Mouse (Mus musculus) MEL (cell line): ENCODE results near the gene Dlg2. TPM values are rescaled to one million over a fixed set of nuclear protein-coding genes. Genes with fewer than 3 reads are reported as not detected.

ENCODE experiments used
- DNase-seq: peaks from one replicate; pipeline ENCODE4 v3.0.0; 2011; ENCODE audit warnings: low read depth, low spot score
- H3K27ac ChIP-seq: 2 replicates; pipeline ENCODE4 v1.5.1; 2012; ENCODE audit warnings: low read depth, mild to moderate bottlenecking, control low read depth, low read length, moderate library complexity; ENCODE audit not compliant: control insufficient read depth
- H3K27me3 ChIP-seq, 2 experiments: fragments of 150-350 bp in 1 of 2; sonication (generic) in 1 of 2; 2 replicates each; pipeline ENCODE4 v1.6.1; 2012; ENCODE audit warnings: low read length in 2 of 2, mild to moderate bottlenecking in 2 of 2, improper control_type of control experiment in 1 of 2, moderate library complexity in 1 of 2; ENCODE audit not compliant: insufficient read depth in 2 of 2, control insufficient read depth in 1 of 2
- H3K36me3 ChIP-seq, 2 experiments: 2 replicates each; pipeline ENCODE4 v1.6.1; 2012 to 2014; ENCODE audit warnings: low read length in 2 of 2, improper control_type of control experiment in 1 of 2, inconsistent platforms in 1 of 2, mild to moderate bottlenecking in 1 of 2; ENCODE audit not compliant: insufficient read depth in 2 of 2, control insufficient read depth in 1 of 2
- H3K4me1 ChIP-seq, 2 experiments: fragments of 150-350 bp in 1 of 2; sonication (generic) in 1 of 2; 2 replicates each; pipeline ENCODE4 v1.6.1; 2012; ENCODE audit warnings: low read length in 2 of 2, improper control_type of control experiment in 1 of 2, mild to moderate bottlenecking in 1 of 2; ENCODE audit not compliant: insufficient read depth in 2 of 2, control insufficient read depth in 1 of 2
- H3K4me3 ChIP-seq, 2 experiments: fragments of 150-350 bp in 1 of 2; sonication (generic) in 1 of 2; 2 replicates each; pipeline ENCODE4 v1.5.1; 2012; ENCODE audit warnings: low read depth in 2 of 2, low read length in 2 of 2, mild to moderate bottlenecking in 2 of 2, moderate library complexity in 2 of 2, control low read depth in 1 of 2, improper control_type of control experiment in 1 of 2; ENCODE audit not compliant: control insufficient read depth in 1 of 2, insufficient read depth in 1 of 2
- H3K79me2 ChIP-seq: 2 replicates; pipeline ENCODE4 v1.6.1; 2012; ENCODE audit warnings: mild to moderate bottlenecking, low read length, moderate library complexity; ENCODE audit not compliant: control insufficient read depth, poor library complexity, insufficient read depth
- H3K9ac ChIP-seq: 2 replicates; pipeline ENCODE4 v1.6.1; 2012; ENCODE audit warnings: low read depth, mild to moderate bottlenecking, control low read depth, low read length, moderate library complexity; ENCODE audit not compliant: control insufficient read depth, poor library complexity, severe bottlenecking
- H3K9me3 ChIP-seq: fragments of 150-350 bp; sonication (generic); replicated peaks from 2 replicates; pipeline ENCODE4 v1.6.1; 2012; ENCODE audit warnings: mild to moderate bottlenecking, low read length, improper control_type of control experiment, moderate library complexity; ENCODE audit not compliant: insufficient read depth
- BHLHE40 ChIP-seq: IDR thresholded peaks from 2 replicates; pipeline ENCODE4 v1.6.1; 2012; ENCODE audit warnings: low read depth, mild to moderate bottlenecking, inconsistent platforms, low read length, improper control_type of control experiment, borderline replicate concordance
- CHD1 ChIP-seq: IDR thresholded peaks from 2 replicates; pipeline ENCODE4 v1.6.1; 2012; ENCODE audit warnings: low read depth, mild to moderate bottlenecking, inconsistent platforms, low read length, improper control_type of control experiment
- CTCF ChIP-seq, 3 experiments: IDR thresholded peaks in 2 of 3; conservative IDR thresholded peaks in 1 of 3; 2 replicates each; pipeline ENCODE4 v1.5.1; 2011 to 2012; ENCODE audit warnings: low read length in 3 of 3, low read depth in 2 of 3, mild to moderate bottlenecking in 2 of 3, improper control_type of control experiment in 1 of 3, inconsistent platforms in 1 of 3, mixed read lengths in 1 of 3, moderate library complexity in 1 of 3; ENCODE audit not compliant: control insufficient read depth in 1 of 3, insufficient read depth in 1 of 3, poor library complexity in 1 of 3, severe bottlenecking in 1 of 3
- ELF1 ChIP-seq: IDR thresholded peaks from 2 replicates; pipeline ENCODE4 v1.6.1; 2014; ENCODE audit warnings: low read depth, mild to moderate bottlenecking, inconsistent platforms, low read length, improper control_type of control experiment, moderate library complexity
- GATA1 ChIP-seq: IDR thresholded peaks from 2 replicates; pipeline ENCODE4 v1.6.1; 2011; ENCODE audit warnings: low read depth, low read length, improper control_type of control experiment
- HCFC1 ChIP-seq: IDR thresholded peaks from 2 replicates; pipeline ENCODE4 v1.6.1; 2012; ENCODE audit warnings: low read depth, mild to moderate bottlenecking, inconsistent platforms, low read length, improper control_type of control experiment, moderate library complexity
- JUND ChIP-seq: IDR thresholded peaks from 2 replicates; pipeline ENCODE4 v1.6.1; 2011; ENCODE audit warnings: low read depth, mild to moderate bottlenecking, improper control_type of control experiment, low read length
- KAT2A ChIP-seq: conservative IDR thresholded peaks from 2 replicates; pipeline ENCODE4 v1.6.1; 2012; ENCODE audit warnings: low read depth, low read length, improper control_type of control experiment, inconsistent platforms
- MAFK ChIP-seq: IDR thresholded peaks from 2 replicates; pipeline ENCODE4 v1.6.1; 2011; ENCODE audit warnings: low read depth, mild to moderate bottlenecking, low read length, improper control_type of control experiment, borderline replicate concordance
- MEF2A ChIP-seq: IDR thresholded peaks from 2 replicates; pipeline ENCODE4 v1.6.1; 2014; ENCODE audit warnings: low read depth, mild to moderate bottlenecking, inconsistent platforms, low read length, improper control_type of control experiment; ENCODE audit not compliant: poor library complexity, insufficient replicate concordance, severe bottlenecking; ENCODE audit errors: extremely low read depth
- MXI1 ChIP-seq: IDR thresholded peaks from 2 replicates; pipeline ENCODE4 v1.6.1; 2011; ENCODE audit warnings: mild to moderate bottlenecking, low read depth, low read length, improper control_type of control experiment
- RCOR1 ChIP-seq: IDR thresholded peaks from 2 replicates; pipeline ENCODE4 v1.6.1; 2012; ENCODE audit warnings: low read depth, mild to moderate bottlenecking, inconsistent platforms, low read length, improper control_type of control experiment
- SIN3A ChIP-seq: IDR thresholded peaks from 2 replicates; pipeline ENCODE4 v1.6.1; 2012; ENCODE audit warnings: low read length, improper control_type of control experiment, inconsistent platforms
- SMC3 ChIP-seq: IDR thresholded peaks from 2 replicates; pipeline ENCODE4 v1.6.1; 2011; ENCODE audit warnings: low read depth, low read length, improper control_type of control experiment
- TBP ChIP-seq: IDR thresholded peaks from 2 replicates; pipeline ENCODE4 v1.8.0; 2011; ENCODE audit warnings: low read depth, low read length, improper control_type of control experiment
- TCF12 ChIP-seq: IDR thresholded peaks from 2 replicates; pipeline ENCODE4 v1.6.1; 2014; ENCODE audit warnings: low read depth, mild to moderate bottlenecking, inconsistent platforms, low read length, improper control_type of control experiment, moderate library complexity
- UBTF ChIP-seq: IDR thresholded peaks from 2 replicates; pipeline ENCODE4 v1.6.1; 2012; ENCODE audit warnings: low read depth, mild to moderate bottlenecking, inconsistent platforms, low read length, improper control_type of control experiment, moderate library complexity, borderline replicate concordance; ENCODE audit not compliant: insufficient read depth
- USF1 ChIP-seq: IDR thresholded peaks from 2 replicates; pipeline ENCODE4 v1.6.1; 2014; ENCODE audit warnings: low read depth, mild to moderate bottlenecking, inconsistent platforms, low read length, improper control_type of control experiment, moderate library complexity
- ZC3H11A ChIP-seq: IDR thresholded peaks from 2 replicates; pipeline ENCODE4 v1.6.1; 2012; ENCODE audit warnings: low read depth, mild to moderate bottlenecking, inconsistent platforms, low read length, improper control_type of control experiment
- ZMIZ1 ChIP-seq: IDR thresholded peaks from 2 replicates; pipeline ENCODE4 v1.6.1; 2012; ENCODE audit warnings: low read depth, mild to moderate bottlenecking, inconsistent platforms, low read length, improper control_type of control experiment, moderate library complexity
- polyA plus RNA-seq, 2 experiments: library from polyadenylated mRNA; stranded (reverse) in 1 of 2; unstranded in 1 of 2; fragments of >175 nt in 1 of 2; fragments of >200 nt in 1 of 2; gene quantifications; 2 replicates each; pipeline versions ENCODE4 v1.2.1 to v1.2.4; 2012; ENCODE audit warnings: low replicate concordance in 2 of 2, low read depth in 1 of 2; ENCODE audit not compliant: insufficient read length in 2 of 2, insufficient read depth in 1 of 2, missing spikeins in 1 of 2
- total RNA-seq: library from RNA; depleted of rRNA; stranded (reverse); fragments of 300-350 nt; gene quantifications from 2 replicates; pipeline ENCODE4 v1.2.3, GENCODE M21; 2012

Gene Dlg2
- total and polyA plus RNA-seq, 3 experiments, result 0.04 TPM; not detected in 2

DNA sequence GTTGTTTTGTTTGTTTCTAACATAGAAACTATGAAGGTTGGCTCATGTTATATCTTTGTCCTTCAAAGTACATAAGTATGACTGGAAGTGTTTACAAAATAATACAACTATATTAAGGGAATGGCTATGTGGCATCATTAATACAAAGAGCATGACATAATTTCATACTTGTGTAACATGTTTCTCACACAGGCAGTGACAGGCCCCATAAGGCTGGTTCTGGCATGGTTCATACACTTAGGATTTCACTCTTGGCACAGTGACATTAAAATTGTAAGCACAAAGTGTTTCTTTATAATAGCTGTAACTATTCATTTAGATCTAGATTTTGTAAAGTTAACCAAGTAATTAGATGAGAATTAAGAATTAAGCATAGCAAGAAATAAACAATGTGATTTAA lies 1678.1 kb downstream of the Dlg2 start:
- Histone ChIP-seq H3K79me2 (no peaks in the 10 kb centered on the region), H3K4me3 (no peak overlapping the region), H3K9ac (no peak overlapping the region), H3K4me1 (no peaks in the 10 kb centered on the region), H3K9me3 (no peaks in the 10 kb centered on the region), H3K27me3 (no peaks in the 10 kb centered on the region), H3K36me3 (no peaks in the 10 kb centered on the region), H3K27ac (no peak overlapping the region)
- TF ChIP-seq HCFC1 (no peak), CHD1 (no peak), BHLHE40 (no peak), CTCF (IDR thresholded peaks at IDR 0.05 in 2 of 3, conservative IDR thresholded peaks at IDR 0.05 in 1 of 3; ENCODE audit: control insufficient read depth in 1 of 3, insufficient read depth in 1 of 3, low read depth in 2 of 3, low read length in 3 of 3, poor library complexity in 1 of 3, severe bottlenecking in 1 of 3) (no peak), USF1 (no peak), TBP (no peak), TCF12 (no peak), ZMIZ1 (no peak), ZC3H11A (no peak), UBTF (no peak), KAT2A (no peak), SIN3A (no peak), MAFK (no peak)
- DNase-seq, result no peak

- H3K27ac ChIP-seq, result no peak overlapping the region
- no peaks in the 10 kb centered on the region for H3K27me3 ChIP-seq
- no peak for DNase-seq
- H3K9me3 ChIP-seq, result no peaks in the 10 kb centered on the region
- H3K79me2 ChIP-seq, result no peaks in the 10 kb centered on the region
- H3K9ac ChIP-seq, result no peak overlapping the region
- H3K36me3 ChIP-seq, result no peaks in the 10 kb centered on the region
- H3K4me3 ChIP-seq, result no peak overlapping the region
- TF ChIP-seq JUND (no peak), RCOR1 (no peak), KAT2A (no peak), ZMIZ1 (no peak), MXI1 (no peak), SMC3 (no peak), SIN3A (no peak), ELF1 (no peak), CTCF (IDR thresholded peaks at IDR 0.05 in 2 of 3, conservative IDR thresholded peaks at IDR 0.05 in 1 of 3; ENCODE audit: control insufficient read depth in 1 of 3, insufficient read depth in 1 of 3, low read depth in 2 of 3, low read length in 3 of 3, poor library complexity in 1 of 3, severe bottlenecking in 1 of 3) (no peak), MEF2A (no peak), GATA1 (no peak)
- TF ChIP-seq, all 39 proteins: peak for 0
- no peaks in the 10 kb centered on the region for H3K4me1 ChIP-seq
Observed at GRCm38 (mm10) chr7:92163150-92163549, 1686.7 kb downstream of the Dlg2 start.
